Mouse (Mus musculus) heart, postnatal 10 days (tissue): Measurements from ENCODE around the gene Sh3gl2. TPM values are rescaled to one million over a fixed set of nuclear protein-coding genes. Genes with fewer than 3 reads are reported as not detected.

Experiments used
- DNase-seq, 2 experiments: peaks; one replicate each; pipeline ENCODE4 v3.0.0; 2021
- intact Hi-C: fragments of 180-260 bp; cut with DNase I; formaldehyde crosslinking; loops from one replicate; pipeline ENCODE4 v1.15.1; 2025
- total RNA-seq, 2 experiments: library from RNA; stranded (reverse); gene quantifications; 2 replicates each; pipeline ENCODE4 v1.2.3; 2021

The Sh3gl2 gene
- total RNA-seq, 2 experiments from 2014 or later = 1.0 to 1.3 TPM

- intact Hi-C loops = no loop called here
- no peak for DNase-seq
Measured at GRCm38 (mm10) chr4:85291296-85291695, 86.4 kb downstream of the Sh3gl2 start.

- intact Hi-C loops = no loop called here
- no peak for DNase-seq
Measured at GRCm38 (mm10) chr4:85293368-85293767, 88.4 kb downstream of the Sh3gl2 start.

- intact Hi-C loops = no loop called here
- DNase-seq = no peak
Measured at GRCm38 (mm10) chr4:85300610-85301405, 95.9 kb downstream of the Sh3gl2 start.

GRCm38 (mm10) chr4:85305912-85306573 lies 101.1 kb downstream of the Sh3gl2 start:
- peak in 1 of 2 experiments; percentile 5 for DNase-seq
- intact Hi-C loops = no loop called here

GRCm38 (mm10) chr4:85319092-85319491 lies 114.2 kb downstream of the Sh3gl2 start:
- no peak for DNase-seq
- intact Hi-C loops = no loop called here

- DNase-seq = no peak
- intact Hi-C loops = no loop called here
Measured at GRCm38 (mm10) chr4:85325454-85325853, 120.5 kb downstream of the Sh3gl2 start.

- no peak for DNase-seq
- intact Hi-C loops = no loop called here
Measured at GRCm38 (mm10) chr4:85326052-85326451, 121.1 kb downstream of the Sh3gl2 start.

- intact Hi-C loops = no loop called here
- no peak for DNase-seq
Measured at GRCm38 (mm10) chr4:85334688-85335200, 129.8 kb downstream of the Sh3gl2 start.

- intact Hi-C loops = no loop called here
- no peak for DNase-seq
Measured at GRCm38 (mm10) chr4:85336356-85336755, 131.4 kb downstream of the Sh3gl2 start.

- intact Hi-C loops = no loop called here
- no peak for DNase-seq
Measured at GRCm38 (mm10) chr4:85339126-85339525, 134.2 kb downstream of the Sh3gl2 start.

GRCm38 (mm10) chr4:85340686-85341085 lies 135.8 kb downstream of the Sh3gl2 start:
- intact Hi-C loops = no loop called here
- DNase-seq = no peak

- intact Hi-C loops = no loop called here
- no peak for DNase-seq
Measured at GRCm38 (mm10) chr4:85345911-85346310, 141.0 kb downstream of the Sh3gl2 start.

- DNase-seq = no peak
- intact Hi-C loops = no loop called here
Measured at GRCm38 (mm10) chr4:85348079-85348643, 143.2 kb downstream of the Sh3gl2 start.

- intact Hi-C loops = no loop called here
Measured at GRCm38 (mm10) chr4:85362661-85363060, 157.7 kb downstream of the Sh3gl2 start.

GRCm38 (mm10) chr4:85363205-85363604 lies 158.3 kb downstream of the Sh3gl2 start:
- intact Hi-C loops = no loop called here
- DNase-seq = no peak

More at GRCm38 (mm10) chr4:85362661-85363060, 157.7 kb downstream of the Sh3gl2 start:
- no peak for DNase-seq

GRCm38 (mm10) chr4:85371036-85371435 lies 166.1 kb downstream of the Sh3gl2 start:
- DNase-seq = no peak

GRCm38 (mm10) chr4:85374801-85375200 lies 169.9 kb downstream of the Sh3gl2 start:
- no peak for DNase-seq
- intact Hi-C loops = no loop called here

More at GRCm38 (mm10) chr4:85371036-85371435, 166.1 kb downstream of the Sh3gl2 start:
- intact Hi-C loops = no loop called here

GRCm38 (mm10) chr4:85376187-85376586 lies 171.3 kb downstream of the Sh3gl2 start:
- DNase-seq = no peak
- intact Hi-C loops = no loop called here

GRCm38 (mm10) chr4:85376610-85377009 lies 171.7 kb downstream of the Sh3gl2 start:
- DNase-seq = no peak
- intact Hi-C loops = no loop called here

- intact Hi-C loops = no loop called here
- DNase-seq = no peak
Measured at GRCm38 (mm10) chr4:85385241-85385640, 180.3 kb downstream of the Sh3gl2 start.

- no peak for DNase-seq
- intact Hi-C loops = no loop called here
Measured at GRCm38 (mm10) chr4:85387676-85388075, 182.8 kb downstream of the Sh3gl2 start.
